Mouse (Mus musculus): ENCODE results near the gene Capza3. TPM values are rescaled to one million over a fixed set of nuclear protein-coding genes. Genes with fewer than 3 reads are reported as not detected.

Gene Capza3
- polyA plus RNA-seq, 1 experiment from 2014 or later, result not detected

DNA sequence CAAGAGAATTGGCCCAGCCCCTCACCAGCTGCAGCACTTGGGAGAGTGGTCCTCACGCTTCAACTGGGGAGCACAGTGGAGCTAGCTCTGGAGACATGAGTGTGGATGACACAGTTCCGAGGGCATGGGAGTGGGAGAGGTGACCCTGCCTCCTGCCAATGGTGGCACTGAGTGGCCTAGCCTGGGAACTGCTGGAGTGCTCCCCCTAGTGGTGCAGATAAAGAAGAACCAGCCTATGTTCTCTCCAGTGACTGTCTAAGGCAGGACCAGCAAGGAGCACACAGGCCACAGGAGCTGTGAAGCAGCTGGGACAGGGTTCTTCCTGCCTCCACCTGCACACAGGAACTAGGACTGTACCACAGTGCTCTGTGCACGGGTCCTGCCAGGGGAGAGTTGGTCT lies 40.7 kb downstream of the Capza3 start:
- Histone ChIP-seq H3K4me1 (ENCODE audit: control insufficient read depth in 2 of 2, insufficient read depth in 2 of 2, low read length in 2 of 2) (no peaks in the 10 kb centered on the region), H3K4me3 (ENCODE audit: control insufficient read depth in 1 of 2, insufficient read depth in 1 of 2, low read depth in 1 of 2, low read length in 2 of 2) (no peak overlapping the region), H3K27ac (replicated peaks in 1 of 2; ENCODE audit: control insufficient read depth in 1 of 2, insufficient read depth in 1 of 2, low read depth in 2 of 2, low read length in 2 of 2) (no peak overlapping the region), H3K36me3 (ENCODE audit: control insufficient read depth, insufficient read depth, low read length) (no peaks in the 10 kb centered on the region), H3K27me3 (ENCODE audit: control insufficient read depth, insufficient read depth, low read length) (no peaks in the 10 kb centered on the region), H3K9ac (ENCODE audit: low read length) (no peak overlapping the region), H3K4me2 (ENCODE audit: low read length) (no peak overlapping the region), H3K9me3 (ENCODE audit: control insufficient read depth, low read length) (0 out of 2 replicates have a peak, but pooled peaks cover 3% of the 10 kb centered on the region)
- WGBS, result 82% methylated on average over 3 of the region's 3 CpGs
- ATAC-seq (ENCODE audit: insufficient number of reproducible peaks, insufficient read depth, low FRiP score, low read depth), result no peak

DNA sequence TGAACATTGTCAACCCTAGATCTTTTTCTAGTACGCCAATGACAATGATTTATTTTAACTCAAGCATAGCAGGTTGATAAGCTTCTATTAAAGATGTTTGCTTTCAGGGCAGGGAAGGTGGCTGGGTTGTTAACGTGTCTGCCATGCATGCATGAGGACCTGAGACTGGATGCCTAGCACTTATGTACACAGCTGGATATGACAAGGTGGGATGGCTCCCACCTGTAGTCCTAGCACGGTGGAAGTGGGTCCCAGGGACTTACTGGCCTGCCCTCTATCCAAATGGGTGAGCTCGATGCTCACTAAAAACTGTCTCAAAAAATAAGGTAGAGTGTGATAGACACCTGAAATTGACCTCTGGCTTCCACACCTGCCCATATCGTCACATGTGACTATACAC lies 48.8 kb downstream of the Capza3 start:
- Histone ChIP-seq H3K4me1 (ENCODE audit: control insufficient read depth in 2 of 2, insufficient read depth in 2 of 2, low read length in 2 of 2) (no peaks in the 10 kb centered on the region), H3K9ac (ENCODE audit: low read length) (no peak overlapping the region), H3K9me3 (ENCODE audit: control insufficient read depth, low read length) (no peaks in the 10 kb centered on the region), H3K36me3 (ENCODE audit: control insufficient read depth, insufficient read depth, low read length) (no peaks in the 10 kb centered on the region), H3K27me3 (ENCODE audit: control insufficient read depth, insufficient read depth, low read length) (no peaks in the 10 kb centered on the region), H3K27ac (replicated peaks in 1 of 2; ENCODE audit: control insufficient read depth in 1 of 2, insufficient read depth in 1 of 2, low read depth in 2 of 2, low read length in 2 of 2) (no peak overlapping the region), H3K4me2 (ENCODE audit: low read length) (no peak overlapping the region), H3K4me3 (ENCODE audit: control insufficient read depth in 1 of 2, insufficient read depth in 1 of 2, low read depth in 1 of 2, low read length in 2 of 2) (no peak overlapping the region)
- ATAC-seq (ENCODE audit: insufficient number of reproducible peaks, insufficient read depth, low FRiP score, low read depth), result no peak
- WGBS, result 86% methylated on average over 5 of the region's 5 CpGs

Other genes with a start within 250 kb of the Capza3 start
- not detected in 2 replicates for gene Plcz1, start 205 bp downstream of the Capza3 start, polyA plus RNA-seq (2014; fragmentation: Nextera tagmentation; extraction: Ambion mirVana)

All from heart, embryonic 14.5 days (tissue).